Mouse (Mus musculus) heart, postnatal 0 days (tissue): ENCODE results near the gene Cipc. TPM values are rescaled to one million over a fixed set of nuclear protein-coding genes. Genes with fewer than 3 reads are reported as not detected.
A peak's percentile ranks its signal among the peaks of the same experiment; 100 is the strongest.

ENCODE experiments used
- ATAC-seq: fragments of 200-750 bp; cut with Nextera tagmentation; 2 replicates; pipeline ENCODE4 v1.8.0; 2017; ENCODE audit warnings: low read depth, moderate number of reproducible peaks, moderate library complexity; ENCODE audit not compliant: insufficient read depth
- DNase-seq: peaks from one replicate; pipeline ENCODE4 v3.0.0-alpha.2; 2016; ENCODE audit warnings: low spot score
- H3K27ac ChIP-seq: fragments of 300-500 bp; sonication (generic); 2 replicates; pipeline ENCODE4 v1.5.1; 2014; ENCODE audit warnings: low read depth, mild to moderate bottlenecking
- H3K27me3 ChIP-seq: fragments of 300-500 bp; sonication (generic); 2 replicates; pipeline ENCODE4 v1.6.1; 2014; ENCODE audit warnings: low read length, mixed read lengths; ENCODE audit not compliant: control insufficient read depth, insufficient read depth
- H3K36me3 ChIP-seq: fragments of 300-500 bp; sonication (generic); replicated peaks from 2 replicates; pipeline ENCODE4 v1.6.1; 2014; ENCODE audit warnings: low read length, mixed read lengths; ENCODE audit not compliant: control insufficient read depth, insufficient read depth
- H3K4me1 ChIP-seq: fragments of 300-500 bp; sonication (generic); 2 replicates; pipeline ENCODE4 v1.6.1; 2014; ENCODE audit warnings: antibody characterized with exemption; ENCODE audit not compliant: control insufficient read depth, insufficient read depth
- H3K4me2 ChIP-seq: fragments of 300-500 bp; sonication (generic); 2 replicates; pipeline ENCODE4 v1.6.1; 2014; ENCODE audit warnings: low read depth, mild to moderate bottlenecking, low read length, moderate library complexity
- H3K4me3 ChIP-seq: fragments of 300-500 bp; sonication (generic); 2 replicates; pipeline ENCODE4 v1.5.1; 2014; ENCODE audit warnings: low read depth, low read length
- H3K9ac ChIP-seq: fragments of 300-500 bp; sonication (generic); replicated peaks from 2 replicates; pipeline ENCODE4 v1.6.1; 2014; ENCODE audit warnings: low read depth, low read length, mixed read lengths
- H3K9me3 ChIP-seq: fragments of 300-500 bp; sonication (generic); replicated peaks from 2 replicates; pipeline ENCODE4 v1.6.1; 2016; ENCODE audit warnings: low read length; ENCODE audit not compliant: control insufficient read depth
- CTCF ChIP-seq: IDR thresholded peaks from 2 replicates; pipeline ENCODE4 v1.5.1; 2016; ENCODE audit warnings: antibody characterized with exemption, control low read depth, low read depth
- EP300 ChIP-seq: IDR thresholded peaks from 2 replicates; pipeline ENCODE4 v1.6.1; 2016; ENCODE audit warnings: antibody characterized with exemption, low read depth
- WGBS: fragments of 180-500 bp; shearing (Covaris S2); extraction: QIAGEN DNeasy Blood & Tissue Kit; methylation state at CpG from one replicate; pipeline ENCODE4 v1.1.7; 2014; 5-methylcytosine and 5-hydroxymethylcytosine counted together
- polyA plus RNA-seq: library from polyadenylated mRNA; unstranded; fragments of >200 nt; fragmentation: Nextera tagmentation; extraction: Ambion mirVana; gene quantifications from 2 replicates; pipeline ENCODE4 v1.2.1, GENCODE M21; 2015
- total RNA-seq: library from RNA; depleted of rRNA; stranded (reverse); fragments of >200 nt; gene quantifications from 2 replicates; pipeline ENCODE4 v1.2.3, GENCODE M21; 2014; ENCODE audit warnings: low replicate concordance

Gene Cipc
- total and polyA plus RNA-seq, 2 experiments from 2014 or later: 20.9 to 26.2 TPM

DNA sequence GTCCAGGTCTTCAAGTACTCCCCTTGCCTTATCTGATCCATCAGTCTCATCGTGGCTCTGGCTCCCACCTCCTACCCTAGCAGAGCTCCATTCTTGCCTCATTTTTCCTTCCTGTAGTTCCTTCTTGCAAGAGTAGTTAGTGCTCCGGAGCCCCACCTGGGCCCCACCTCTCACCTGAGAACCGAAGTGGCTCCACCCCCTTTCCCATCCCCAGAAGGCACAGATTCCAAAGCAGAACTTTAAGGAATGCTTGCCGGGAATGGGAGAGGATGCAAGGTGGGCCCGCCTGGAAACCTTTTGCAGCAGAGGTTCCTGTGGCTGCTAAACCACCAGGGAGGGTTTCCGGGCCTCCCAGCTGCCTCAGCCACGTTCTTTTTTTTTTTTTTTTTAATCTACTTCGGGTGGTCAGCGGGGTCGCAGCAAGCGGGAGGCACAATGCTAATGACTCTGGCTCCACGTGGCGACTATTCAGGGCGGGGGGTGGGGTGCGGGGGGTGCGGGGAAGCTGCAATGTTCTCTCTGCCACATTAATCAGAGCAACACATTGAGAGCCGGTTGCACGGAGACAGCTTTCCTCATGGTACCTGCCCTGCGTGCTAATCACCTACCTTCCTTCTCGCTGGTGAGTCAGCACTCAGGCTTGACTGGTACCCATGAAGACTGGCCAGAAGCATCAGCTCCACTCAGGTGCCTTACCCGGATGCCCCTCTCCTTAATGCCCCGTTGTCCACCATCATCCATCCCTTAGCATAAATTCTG, 34.3 kb upstream of the Cipc start:
- H3K4me3 ChIP-seq: no peak overlapping the region
- no peak for DNase-seq

GRCm38 (mm10) chr12:86914351-86914750, 32.5 kb upstream of the Cipc start:
- Histone ChIP-seq H3K9ac (no peak overlapping the region; the same call in 1 of the 2 replicates), H3K4me1 (peaks cover 24% of the 10 kb centered on the region), H3K4me2 (no peak overlapping the region), H3K4me3 (no peak overlapping the region), H3K27ac (no peak overlapping the region), H3K9me3 (no peaks in the 10 kb centered on the region), H3K27me3 (no peaks in the 10 kb centered on the region), H3K36me3 (no peaks in the 10 kb centered on the region)
- DNase-seq: no peak
- 36% methylated on average over 2 of the region's 2 CpGs for WGBS
- TF ChIP-seq EP300: no peak
- TF ChIP-seq CTCF: no peak
- ATAC-seq: no peak

More for the DNA sequence above, 34.3 kb upstream of the Cipc start:
- ATAC-seq: no peak
- no peak overlapping the region for H3K27ac ChIP-seq
- H3K4me1 ChIP-seq: peaks cover 11% of the 10 kb centered on the region; the same call in 1 of the 2 replicates
- WGBS: 11% methylated on average over 22 of the region's 22 CpGs
- H3K4me2 ChIP-seq: no peak overlapping the region
- H3K9me3 ChIP-seq: no peaks in the 10 kb centered on the region
- H3K36me3 ChIP-seq: no peaks in the 10 kb centered on the region
- TF ChIP-seq CTCF (no peak), EP300 (no peak)
- no peaks in the 10 kb centered on the region for H3K27me3 ChIP-seq
- H3K9ac ChIP-seq: no peak overlapping the region

DNA sequence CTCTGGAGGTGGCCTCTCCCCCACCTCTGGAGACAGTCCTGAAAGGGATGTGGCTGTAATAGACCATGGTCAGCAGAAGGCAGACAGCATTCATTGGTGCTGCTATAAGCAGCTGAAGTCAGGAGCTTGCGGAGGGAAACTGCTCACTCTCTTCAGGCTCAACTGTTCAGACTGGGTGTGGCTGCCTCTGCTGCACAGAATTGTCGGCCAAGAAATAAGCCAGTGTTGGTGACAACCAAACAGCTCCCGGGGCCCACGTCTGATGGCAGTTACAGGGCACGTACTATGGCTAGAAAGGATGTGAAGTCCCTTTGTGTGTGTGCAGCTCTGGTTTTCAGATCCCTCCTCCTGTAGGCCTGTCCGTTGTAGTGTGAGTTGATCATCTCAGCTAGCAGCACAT, 32.1 kb upstream of the Cipc start:
- Histone ChIP-seq H3K4me3 (no peak overlapping the region), H3K27ac (no peak overlapping the region), H3K9ac (no peak overlapping the region; the same call in 1 of the 2 replicates), H3K27me3 (no peaks in the 10 kb centered on the region), H3K9me3 (no peaks in the 10 kb centered on the region), H3K4me1 (peaks cover 24% of the 10 kb centered on the region), H3K36me3 (no peaks in the 10 kb centered on the region), H3K4me2 (no peak overlapping the region)
- TF ChIP-seq EP300 (no peak), CTCF (no peak)
- ATAC-seq (peak; percentile 7; the same call in 1 of the 2 replicates), DNase-seq (no peak)
- 30% methylated on average over 6 of the region's 6 CpGs for WGBS

DNA sequence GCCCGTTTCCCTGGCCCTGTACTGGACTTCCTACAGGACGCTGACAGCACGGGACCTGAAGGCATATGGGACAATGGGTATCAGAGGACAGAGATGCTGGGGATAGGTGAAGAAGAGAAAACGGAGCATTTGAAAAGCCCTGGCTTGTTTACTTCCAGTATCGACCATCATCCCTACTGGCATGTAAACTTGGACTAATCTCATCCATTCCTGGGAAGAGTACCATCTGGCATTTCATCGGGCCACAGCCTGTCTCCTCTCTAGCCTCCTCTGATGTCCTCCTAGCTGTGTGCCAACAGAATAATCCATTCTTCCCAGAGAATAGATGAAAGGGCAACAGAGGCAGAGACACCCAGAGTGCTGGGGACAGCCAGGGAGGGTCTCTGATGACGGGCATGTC, 31.2 kb upstream of the Cipc start:
- TF ChIP-seq CTCF (no peak), EP300 (no peak)
- Histone ChIP-seq H3K36me3 (no peaks in the 10 kb centered on the region), H3K9ac (no peak overlapping the region), H3K27ac (no peak overlapping the region), H3K27me3 (no peaks in the 10 kb centered on the region), H3K4me2 (no peak overlapping the region), H3K9me3 (no peaks in the 10 kb centered on the region), H3K4me1 (peaks cover 24% of the 10 kb centered on the region), H3K4me3 (no peak overlapping the region)
- ATAC-seq: no peak
- WGBS: 71% methylated on average over 7 of the region's 7 CpGs
- DNase-seq: no peak

- Histone ChIP-seq H3K9me3 (no peaks in the 10 kb centered on the region), H3K27ac (no peak overlapping the region), H3K36me3 (no peaks in the 10 kb centered on the region), H3K4me2 (no peak overlapping the region), H3K27me3 (no peaks in the 10 kb centered on the region), H3K4me1 (peaks cover 24% of the 10 kb centered on the region), H3K4me3 (no peak overlapping the region), H3K9ac (no peak overlapping the region)
- TF ChIP-seq CTCF (no peak), EP300 (no peak)
- ATAC-seq (no peak), DNase-seq (no peak)
- 77% methylated on average over 7 of the region's 7 CpGs for WGBS
Measured at GRCm38 (mm10) chr12:86916796-86917573, 29.9 kb upstream of the Cipc start.
